Mouse (Mus musculus) monocyte, adult 5-6 weeks (primary cell): ENCODE measurements at regions not wholly inside any gene's neighbourhood (a gene's known extent, or its start where the extent isn't known, plus 50 kb on each side); places are given as distances from the start of the nearest gene placed in this dataset.

Experiments used
- ATAC-seq: fragments of 153-309, 156-312 bp; replicated peaks from 2 replicates; pipeline ENCODE4 v1.8.0; 2017; ENCODE audit warnings: mild to moderate bottlenecking; ENCODE audit not compliant: low TSS enrichment, insufficient number of reproducible peaks, severe bottlenecking, poor library complexity, low FRiP score

DNA sequence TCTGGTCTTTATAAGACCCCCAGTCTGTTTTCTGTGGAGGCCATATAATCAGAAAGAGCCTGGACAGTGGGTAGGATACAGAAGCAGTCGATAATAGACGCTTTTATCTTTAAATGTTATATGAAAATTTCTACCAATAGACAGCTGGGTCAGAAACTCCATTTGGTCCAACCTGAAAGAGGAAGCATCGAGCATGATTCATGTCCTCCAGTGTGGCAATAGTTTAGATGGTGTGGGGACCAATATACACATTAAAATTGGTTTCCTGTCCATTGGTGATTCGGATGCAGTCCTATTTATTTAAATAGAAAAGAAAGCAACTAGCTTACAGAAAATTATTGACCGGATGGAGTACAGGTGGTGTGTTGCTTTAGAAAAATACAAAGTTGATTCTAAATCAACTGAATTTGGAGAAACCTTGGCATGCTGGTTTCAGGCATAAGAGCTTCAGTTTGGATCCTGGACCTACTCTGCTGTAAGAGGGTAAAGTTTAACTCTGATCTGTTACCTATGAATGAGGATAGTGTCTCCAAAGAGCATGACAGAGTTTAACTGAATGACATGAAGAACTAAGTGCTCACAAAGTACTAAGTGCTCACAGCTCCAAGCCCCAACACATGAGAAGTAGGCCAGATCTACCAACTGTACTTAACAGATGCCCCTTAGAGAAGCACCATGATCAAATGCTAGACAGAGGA lies 251.4 kb upstream of the Tbl1xr1 start:
- ATAC-seq: peak; percentile 74; the same call in 1 of the 2 replicates

DNA sequence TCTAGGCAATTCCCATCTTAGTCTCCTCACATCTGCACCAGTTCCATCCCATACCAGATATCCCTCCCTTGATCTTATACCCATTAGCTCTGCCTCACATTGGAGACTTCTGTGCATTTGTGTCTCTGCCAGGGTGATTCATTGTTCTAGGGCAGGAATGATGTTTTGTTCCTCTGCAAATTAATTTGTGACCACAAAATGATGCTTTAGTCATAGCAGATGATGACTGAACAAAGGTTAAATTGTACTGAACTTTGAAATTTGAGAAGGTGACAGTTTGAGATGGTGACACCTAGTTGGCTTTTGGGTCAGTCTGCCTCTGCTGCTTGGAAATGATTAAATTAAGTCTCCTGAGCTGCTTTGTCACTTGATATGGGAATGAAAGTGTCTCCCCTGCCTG lies 248.8 kb upstream of the Tbl1xr1 start:
- ATAC-seq: no peak

DNA sequence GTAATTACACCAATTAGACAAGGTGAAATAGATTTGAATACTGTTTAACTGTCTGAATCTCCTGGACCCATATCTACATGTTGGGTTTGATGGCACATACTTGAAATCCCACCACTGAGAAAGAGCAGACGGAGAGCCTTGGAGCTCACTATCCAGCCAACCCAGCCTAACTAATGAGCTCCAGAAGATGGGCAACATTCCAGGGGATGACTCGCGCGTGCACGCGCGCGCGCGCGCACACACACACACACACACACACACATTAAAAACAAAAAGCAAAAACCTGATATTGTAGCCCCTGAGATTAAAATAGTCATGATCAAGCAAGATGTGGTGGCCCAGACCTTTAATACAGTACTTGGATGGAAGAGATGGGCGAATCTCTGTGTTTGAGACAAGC lies 243.3 kb upstream of the Tbl1xr1 start:
- no peak for ATAC-seq

DNA sequence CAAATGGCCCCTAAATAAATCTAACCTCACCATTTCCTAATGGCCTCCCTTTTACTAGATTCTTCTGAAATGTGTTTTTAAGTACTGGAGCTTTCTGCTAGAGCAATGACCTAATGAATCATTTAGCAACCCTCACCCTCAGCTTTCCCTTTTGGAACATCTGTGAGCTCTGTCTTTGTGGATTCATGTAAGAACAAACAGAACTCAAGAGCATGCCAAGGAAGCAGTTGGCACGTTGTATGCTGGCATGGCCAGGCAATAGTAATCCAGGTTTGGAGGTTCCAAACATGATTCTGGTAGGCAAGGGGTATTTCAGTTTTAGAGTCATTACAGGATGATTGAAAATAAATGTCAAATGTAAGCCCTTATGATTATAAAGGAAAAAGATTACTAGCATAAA lies 240.9 kb upstream of the Tbl1xr1 start:
- ATAC-seq: no peak

DNA sequence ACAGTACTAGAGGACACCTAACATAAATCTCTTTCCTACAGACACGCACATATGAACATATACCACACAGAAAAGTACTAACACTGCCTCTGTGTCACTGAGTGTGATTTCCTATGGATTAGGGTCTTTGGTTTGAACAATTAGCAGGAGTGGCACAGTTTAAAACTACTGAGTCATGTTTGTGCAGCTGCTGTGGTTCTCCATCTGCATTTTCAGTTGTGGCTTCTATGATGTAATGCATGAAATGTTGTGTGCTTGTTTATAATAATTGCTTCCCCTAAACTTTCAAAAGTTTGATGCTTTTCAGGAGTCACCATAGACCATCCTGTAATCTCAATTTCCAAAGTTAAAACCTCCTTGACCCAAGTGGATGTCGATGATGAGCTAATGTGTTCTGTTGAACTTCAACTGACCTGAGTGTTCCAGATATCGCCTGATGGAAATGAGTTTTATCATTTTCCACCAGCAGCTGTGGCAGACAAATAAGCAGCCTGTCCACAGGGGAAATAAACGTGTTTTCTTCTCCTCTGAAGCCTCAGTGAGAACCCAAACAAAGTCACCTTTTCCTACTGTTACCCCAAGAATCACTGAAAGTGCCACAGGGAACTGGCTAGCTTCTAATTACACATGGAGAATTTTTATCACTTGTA lies 239.0 kb upstream of the Tbl1xr1 start:
- ATAC-seq: no peak

DNA sequence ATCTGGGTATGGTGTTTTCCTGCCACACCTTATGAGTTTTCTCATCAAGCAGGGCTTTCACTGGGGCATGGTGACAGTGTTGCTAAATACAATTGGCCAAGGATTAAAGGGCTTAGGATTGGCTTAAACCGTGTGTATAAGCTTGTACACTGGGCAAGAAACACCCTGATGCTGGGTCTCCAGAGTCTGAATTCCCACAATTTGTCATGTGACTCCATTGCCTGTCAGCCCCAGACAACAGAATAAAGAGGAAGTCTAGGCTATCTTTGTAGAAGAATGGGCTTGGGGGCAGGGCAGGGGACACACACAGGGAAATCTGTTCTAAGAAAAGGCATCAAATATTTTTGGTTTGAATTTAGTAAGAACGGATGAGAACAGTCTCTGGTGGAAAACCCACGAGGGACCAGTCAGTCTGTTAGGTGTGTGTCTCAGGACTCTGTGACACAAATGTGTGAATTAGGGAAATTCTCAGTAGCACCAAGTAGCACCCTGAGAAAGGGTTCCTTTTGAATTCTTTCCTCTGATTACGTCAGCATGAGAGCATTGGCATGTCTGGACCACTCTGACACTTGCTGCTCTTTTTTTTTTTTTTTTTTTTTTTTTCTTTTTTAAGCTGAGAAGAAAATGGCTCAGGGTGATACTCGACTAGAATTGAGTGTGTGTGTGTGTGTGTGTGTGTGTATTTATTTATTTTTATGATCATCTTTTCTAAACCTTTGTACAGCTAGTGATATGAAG lies 235.5 kb upstream of the Tbl1xr1 start:
- no peak for ATAC-seq

DNA sequence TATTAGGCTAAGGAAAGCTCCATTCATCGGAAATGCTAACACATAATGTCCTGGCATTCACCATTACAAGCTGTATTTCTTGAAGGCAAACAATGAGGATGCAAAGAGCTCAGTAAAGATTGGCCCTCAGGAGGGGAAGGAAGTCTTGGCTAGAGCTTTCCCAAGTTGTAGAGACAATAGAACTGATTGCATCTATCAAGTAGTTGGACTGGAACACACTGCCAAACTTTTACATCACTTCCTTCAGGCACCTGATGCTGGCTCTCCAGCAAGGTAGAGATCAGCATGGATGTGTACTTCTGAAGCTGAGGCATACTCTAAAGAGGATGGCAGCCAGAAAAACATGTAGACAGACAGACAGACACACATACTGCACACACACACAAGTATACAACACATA lies 234.9 kb upstream of the Tbl1xr1 start:
- ATAC-seq: no peak

DNA sequence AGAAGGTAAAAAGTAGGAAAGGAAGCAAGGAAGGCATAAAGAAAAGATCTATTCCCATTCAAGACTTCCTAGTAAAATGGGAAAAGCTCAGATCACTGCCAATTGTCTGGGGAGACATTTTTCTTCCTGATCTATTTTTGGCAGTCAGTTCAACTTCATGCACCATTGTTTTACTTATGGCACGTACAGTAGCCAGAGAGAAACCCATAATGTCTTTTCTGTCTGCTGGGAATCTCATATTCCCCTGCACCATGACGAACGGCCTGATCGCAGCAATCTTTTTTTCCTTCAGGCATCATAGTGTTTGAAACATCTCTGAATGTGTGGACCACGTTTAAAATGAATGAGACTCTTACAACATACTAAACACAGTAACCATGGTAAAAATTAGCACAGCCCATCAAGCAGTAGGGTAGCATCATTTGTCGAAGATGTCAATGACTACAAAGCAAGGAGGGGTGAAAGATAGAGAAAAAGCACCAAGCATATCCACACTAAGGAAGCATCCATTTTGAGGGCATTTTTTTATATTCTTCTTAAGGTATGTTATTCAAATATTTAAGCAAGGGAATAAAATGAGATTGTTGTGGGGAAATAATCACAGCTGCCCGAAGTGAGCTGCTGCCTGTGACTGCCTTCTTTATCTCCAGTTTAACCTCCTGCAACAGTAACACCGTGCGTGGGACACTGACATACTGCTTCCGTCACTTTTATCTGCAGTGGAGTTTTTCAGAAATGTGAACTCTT lies 233.7 kb upstream of the Tbl1xr1 start:
- no peak for ATAC-seq

DNA sequence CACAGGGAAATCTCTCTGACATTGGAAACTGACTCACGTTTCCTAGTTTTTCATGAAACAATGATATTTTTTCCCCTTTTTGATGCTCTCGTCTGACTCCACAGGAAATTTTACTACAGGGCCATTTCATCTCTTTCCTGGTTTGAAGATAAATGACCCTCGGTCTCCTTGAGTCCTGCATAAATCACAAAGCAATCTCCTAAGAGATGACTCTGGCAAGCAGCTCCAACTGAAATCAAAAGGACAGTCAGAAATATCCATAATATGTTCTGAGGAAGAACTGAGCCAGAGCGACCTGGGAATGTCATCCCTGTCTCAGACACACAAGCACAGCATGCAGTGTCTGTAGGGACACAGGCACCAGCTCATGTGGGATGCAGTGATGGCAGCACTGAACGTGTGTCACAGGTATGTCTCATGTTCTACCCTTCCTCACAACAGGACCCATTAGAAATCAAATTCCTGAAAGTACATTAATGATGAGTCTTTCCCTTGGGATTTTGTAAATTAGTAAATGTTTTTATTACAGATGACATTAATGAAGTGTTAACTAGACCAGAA lies 233.1 kb upstream of the Tbl1xr1 start:
- no peak for ATAC-seq

DNA sequence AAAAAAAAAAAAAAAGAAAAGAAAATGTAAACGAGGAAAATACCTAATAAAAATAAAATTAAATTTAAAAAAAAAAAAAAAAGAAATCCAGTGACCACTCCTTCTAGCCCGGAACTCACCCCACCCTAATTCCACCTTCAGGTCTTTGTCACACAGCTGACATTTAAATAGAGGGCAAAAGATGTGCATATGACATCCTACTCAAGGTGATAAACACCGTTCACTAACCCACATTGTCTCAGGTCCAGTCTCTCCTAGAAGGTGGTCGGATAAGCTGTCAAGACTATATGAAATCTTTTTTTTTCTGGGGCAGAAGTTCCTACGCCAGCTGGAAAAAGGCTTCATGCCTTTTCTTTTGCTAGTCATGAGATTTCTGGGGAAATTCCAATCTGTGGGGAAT lies 226.6 kb upstream of the Tbl1xr1 start:
- no peak for ATAC-seq

DNA sequence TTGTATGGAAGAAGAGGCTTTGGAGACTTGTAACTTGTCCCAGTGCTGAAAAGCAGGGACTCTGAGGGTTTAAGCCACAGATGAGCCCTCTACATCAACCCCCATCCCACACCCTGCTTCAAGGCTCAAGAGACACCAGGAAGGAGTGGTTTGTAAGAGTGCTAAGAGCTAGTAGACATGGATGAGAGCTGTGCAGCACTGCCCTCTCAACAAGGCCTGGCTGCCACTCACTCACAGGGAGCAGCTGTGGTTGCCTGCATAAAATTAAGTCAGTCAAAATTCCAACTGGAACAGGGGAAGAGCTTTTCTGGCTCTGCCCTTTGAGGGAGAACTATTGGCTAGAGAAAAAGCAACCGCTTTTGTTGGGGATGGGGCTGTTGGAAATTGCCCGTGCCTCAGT lies 225.5 kb upstream of the Tbl1xr1 start:
- ATAC-seq: no peak

DNA sequence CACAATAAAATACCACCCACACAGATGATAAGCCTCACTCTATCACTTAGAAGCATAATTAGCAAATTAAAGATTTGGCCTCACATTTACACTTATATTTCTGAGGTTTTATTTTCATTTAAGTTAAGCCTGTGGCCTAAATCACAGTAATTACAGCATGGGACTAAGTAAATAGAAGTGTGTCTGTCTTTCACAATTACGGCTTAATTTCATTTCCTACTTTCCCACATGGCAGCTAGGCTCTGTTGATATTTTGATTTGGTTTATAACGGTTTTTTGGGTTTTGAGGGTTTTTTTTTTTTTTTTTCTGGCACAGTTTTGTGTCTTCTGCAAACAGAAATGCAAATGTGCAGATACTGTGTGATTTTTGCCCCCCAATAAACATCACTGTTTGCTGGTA lies 222.1 kb upstream of the Tbl1xr1 start:
- ATAC-seq: no peak

DNA sequence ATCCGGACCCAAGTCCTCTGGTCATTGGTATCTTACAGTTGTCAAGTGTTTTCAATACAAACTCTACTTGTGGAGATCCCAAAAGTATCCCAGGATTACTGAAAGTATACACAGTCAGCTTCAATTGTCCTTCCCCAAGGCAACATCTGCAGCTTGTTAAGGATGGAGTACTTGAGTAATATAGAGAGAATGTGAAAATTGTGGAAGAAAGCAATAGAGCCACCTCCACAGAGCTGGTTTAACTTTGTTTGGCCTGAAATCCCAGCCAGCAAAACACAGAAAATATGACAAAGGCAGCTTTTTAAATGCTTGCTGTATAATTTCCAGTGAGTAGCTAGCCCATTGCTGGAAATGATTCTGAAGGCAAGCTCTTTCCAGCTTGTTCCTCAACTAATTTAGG lies 217.0 kb upstream of the Tbl1xr1 start:
- no peak for ATAC-seq

DNA sequence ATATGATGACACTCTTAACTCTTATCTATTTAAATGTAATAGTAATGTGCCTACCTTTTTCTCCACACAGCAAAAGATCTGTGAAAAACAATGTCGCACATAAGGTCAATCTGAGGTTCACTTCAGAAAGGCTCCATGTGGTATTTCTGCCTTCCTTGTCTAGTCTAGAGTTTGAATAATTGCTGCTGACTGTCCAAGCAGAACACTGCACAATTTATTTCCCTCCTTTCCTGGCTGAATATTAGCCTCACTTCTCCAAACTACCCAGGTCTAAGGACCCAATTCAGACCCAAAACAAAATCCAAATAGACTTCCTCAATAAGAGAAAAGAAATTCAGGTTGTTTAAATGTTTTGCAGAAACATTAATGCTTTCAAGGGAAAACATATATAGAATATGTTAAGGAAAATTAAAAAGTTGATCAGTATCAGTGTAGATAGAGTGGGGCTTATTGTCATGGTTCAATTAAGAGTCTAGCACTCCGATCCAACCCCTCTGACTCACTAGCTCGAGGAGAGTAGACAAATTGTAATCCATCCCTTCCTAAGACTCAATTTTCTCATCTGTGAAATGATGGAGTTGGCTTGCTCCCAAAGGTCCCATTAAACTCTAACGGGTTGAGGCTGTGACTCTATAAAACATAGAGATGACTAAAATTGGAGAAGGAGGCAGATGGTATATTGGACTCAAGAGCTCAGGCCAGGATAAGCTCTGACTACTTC lies 215.4 kb upstream of the Tbl1xr1 start:
- no peak for ATAC-seq

DNA sequence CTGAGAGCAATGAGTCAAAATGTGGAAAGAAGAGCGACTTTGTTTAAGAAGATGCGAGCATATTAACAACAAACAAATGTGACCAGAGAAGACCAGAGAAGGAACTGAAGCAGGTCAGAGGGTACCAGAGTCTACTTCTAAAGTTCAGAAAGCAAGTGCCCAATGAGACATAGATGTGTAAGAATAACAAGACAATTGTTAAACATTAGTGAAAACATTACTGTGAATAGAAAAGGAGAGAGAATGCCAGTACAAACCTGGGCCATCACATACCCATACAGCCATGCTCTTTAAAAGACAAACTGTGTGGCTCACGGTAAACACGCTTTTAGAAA lies 214.8 kb upstream of the Tbl1xr1 start:
- ATAC-seq: no peak

DNA sequence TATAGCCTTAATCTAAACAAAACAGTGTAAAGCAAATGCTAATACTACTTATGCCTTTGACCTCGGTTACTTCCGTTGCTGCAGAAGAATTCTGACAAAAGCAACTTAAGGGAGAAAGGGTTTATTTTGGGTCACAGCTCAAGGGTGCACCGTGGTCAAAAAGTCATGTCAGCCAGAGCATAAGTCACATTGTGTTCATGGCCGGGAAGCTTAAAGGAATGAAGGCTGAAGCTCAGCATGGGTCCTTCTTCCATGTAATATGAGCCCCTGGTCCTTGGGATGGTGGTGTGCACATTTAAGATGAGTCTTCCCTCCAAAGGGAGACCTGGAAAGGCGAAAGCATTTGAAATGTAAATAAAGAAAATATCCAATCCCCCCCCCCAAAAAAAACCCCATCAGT lies 212.1 kb upstream of the Tbl1xr1 start:
- ATAC-seq: no peak

DNA sequence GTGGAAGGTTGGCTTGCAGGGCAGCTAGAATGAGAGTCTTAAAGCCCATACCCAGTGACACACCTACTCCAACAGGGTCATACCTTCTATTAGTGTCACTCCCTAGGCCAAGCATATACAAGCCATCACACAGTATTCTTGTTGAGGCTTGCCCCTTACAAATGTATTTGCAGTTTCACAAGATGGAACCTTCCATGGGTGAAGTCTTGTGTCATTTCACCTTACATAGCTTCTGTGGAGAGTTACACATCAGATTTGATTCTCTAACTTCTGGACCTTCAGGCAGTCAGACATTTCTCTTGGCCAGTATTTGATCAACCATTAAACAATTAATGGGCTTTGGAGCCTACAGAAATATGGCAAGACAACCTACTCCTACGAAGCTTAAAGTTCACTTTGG lies 210.6 kb upstream of the Tbl1xr1 start:
- no peak for ATAC-seq

DNA sequence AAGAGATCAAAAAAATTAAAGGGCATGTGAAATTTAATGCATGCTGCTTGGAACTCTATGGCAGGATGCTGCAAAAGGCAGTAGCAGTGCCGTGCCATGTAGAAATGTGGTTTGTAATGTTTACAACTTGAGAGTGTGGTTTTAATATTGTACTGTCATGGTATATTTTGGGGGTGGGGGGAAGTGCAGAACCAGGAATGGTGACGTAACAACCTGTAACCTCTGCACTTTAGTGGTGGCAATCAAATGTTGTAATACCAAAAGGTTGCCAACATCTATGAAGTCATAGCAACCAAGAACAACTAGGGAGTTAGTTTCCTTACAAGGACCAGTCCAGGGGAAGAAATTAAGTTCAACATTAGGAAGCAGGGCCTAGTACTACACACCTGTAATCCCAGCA lies 198.1 kb upstream of the Tbl1xr1 start:
- peak; percentile 73 for ATAC-seq

DNA sequence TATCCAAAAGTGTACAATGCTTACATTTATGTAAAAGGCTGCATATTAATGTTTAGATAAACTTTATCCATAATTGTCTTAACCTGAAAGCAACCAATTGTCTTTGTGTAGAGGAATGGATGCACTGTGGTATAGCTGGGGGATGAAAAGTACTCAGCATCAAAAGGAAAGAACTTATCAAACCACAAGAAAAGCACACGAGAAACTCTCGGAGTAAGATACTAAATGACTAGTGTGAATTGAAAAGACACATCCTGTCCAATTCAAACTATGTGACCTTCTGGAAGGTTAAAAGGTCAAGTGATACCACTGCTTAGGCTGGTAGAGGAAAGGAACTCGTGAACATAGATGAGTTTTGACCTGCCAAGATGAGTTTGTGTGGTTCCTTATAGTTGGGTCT lies 192.2 kb upstream of the Tbl1xr1 start:
- ATAC-seq: no peak
